Mouse (Mus musculus) hindbrain, postnatal 0 days (tissue): Measurements from ENCODE around the gene 2310033P09Rik. TPM values are rescaled to one million over a fixed set of nuclear protein-coding genes. Genes with fewer than 3 reads are reported as not detected.

Source experiments
- ATAC-seq: fragments of 200-750 bp; cut with Nextera tagmentation; 2 replicates; pipeline ENCODE4 v1.8.0; 2017; ENCODE audit warnings: mild to moderate bottlenecking, moderate TSS enrichment, moderate library complexity
- DNase-seq: peaks from one replicate; pipeline ENCODE4 v3.0.0-alpha.2; 2015; ENCODE audit warnings: low spot score
- H3K27ac ChIP-seq: fragments of 300-500 bp; sonication (generic); 2 replicates; pipeline ENCODE4 v1.5.1; 2014; ENCODE audit warnings: mild to moderate bottlenecking
- H3K27me3 ChIP-seq: fragments of 300-500 bp; sonication (generic); 2 replicates; pipeline ENCODE4 v1.6.1; 2014; ENCODE audit warnings: low read length, mixed read lengths; ENCODE audit not compliant: insufficient read depth
- H3K36me3 ChIP-seq: fragments of 300-500 bp; sonication (generic); 2 replicates; pipeline ENCODE4 v1.6.1; 2014; ENCODE audit warnings: low read length, mixed read lengths; ENCODE audit not compliant: insufficient read depth
- H3K4me1 ChIP-seq: fragments of 300-500 bp; sonication (generic); 2 replicates; pipeline ENCODE4 v1.6.1; 2014; ENCODE audit warnings: antibody characterized with exemption, low read length, mixed read lengths; ENCODE audit not compliant: insufficient read depth
- H3K4me2 ChIP-seq: fragments of 300-500 bp; sonication (generic); 2 replicates; pipeline ENCODE4 v1.6.1; 2014; ENCODE audit warnings: low read depth, mild to moderate bottlenecking, low read length, moderate library complexity, mixed read lengths
- H3K4me3 ChIP-seq: fragments of 300-500 bp; sonication (generic); 2 replicates; pipeline ENCODE4 v1.5.1; 2014; ENCODE audit warnings: low read length
- H3K9ac ChIP-seq: fragments of 300-500 bp; sonication (generic); replicated peaks from 2 replicates; pipeline ENCODE4 v1.6.1; 2014; ENCODE audit warnings: mild to moderate bottlenecking, low read length, moderate library complexity, mixed read lengths
- H3K9me3 ChIP-seq: fragments of 300-500 bp; sonication (generic); 2 replicates; pipeline ENCODE4 v1.6.1; 2016; ENCODE audit warnings: low read length, mixed read lengths
- CTCF ChIP-seq: IDR thresholded peaks from 2 replicates; pipeline ENCODE4 v1.5.1; 2016; ENCODE audit warnings: antibody characterized with exemption, control low read depth, low read depth
- WGBS: fragments of 180-500 bp; shearing (Covaris S2); extraction: QIAGEN DNeasy Blood & Tissue Kit; methylation state at CpG from one replicate; pipeline ENCODE4 v1.1.7; 2014; 5-methylcytosine and 5-hydroxymethylcytosine counted together
- polyA plus RNA-seq: library from polyadenylated mRNA; unstranded; fragments of >200 nt; fragmentation: Nextera tagmentation; extraction: Ambion mirVana; gene quantifications from 2 replicates; pipeline ENCODE4 v1.2.1, GENCODE M21; 2015
- total RNA-seq: library from RNA; depleted of rRNA; stranded (reverse); fragments of >200 nt; gene quantifications from 2 replicates; pipeline ENCODE4 v1.2.3, GENCODE M21; 2014

2310033P09Rik gene
- total and polyA plus RNA-seq, 2 experiments from 2014 or later = 4.3 to 24.8 TPM

- no peak overlapping the region for H3K27ac ChIP-seq
- no peak overlapping the region for H3K4me2 ChIP-seq
- TF ChIP-seq CTCF = peak; percentile 58
- H3K4me3 ChIP-seq = no peak overlapping the region
- no peak overlapping the region for H3K9ac ChIP-seq
- DNase-seq (peak; percentile 14), ATAC-seq (no peak)
- no peaks in the 10 kb centered on the region for H3K4me1 ChIP-seq
- no peaks in the 10 kb centered on the region for H3K27me3 ChIP-seq
- no peaks in the 10 kb centered on the region for H3K36me3 ChIP-seq
- H3K9me3 ChIP-seq = no peaks in the 10 kb centered on the region
These were observed 10.9 kb downstream of the 2310033P09Rik start for GRCm38 (mm10) chr11:59219064-59219463.

GRCm38 (mm10) chr11:59221604-59222003, 13.5 kb downstream of the 2310033P09Rik start:
- Histone ChIP-seq H3K9ac (no peak overlapping the region), H3K9me3 (no peaks in the 10 kb centered on the region), H3K27ac (no peak overlapping the region), H3K36me3 (no peaks in the 10 kb centered on the region), H3K4me1 (peaks cover 6% of the 10 kb centered on the region; the same call in 1 of the 2 replicates), H3K4me3 (no peak overlapping the region), H3K4me2 (no peak overlapping the region), H3K27me3 (no peaks in the 10 kb centered on the region)
- no peak for ATAC-seq
- DNase-seq = no peak
- TF ChIP-seq CTCF = no peak

GRCm38 (mm10) chr11:59222306-59222705, 14.2 kb downstream of the 2310033P09Rik start:
- H3K27me3 ChIP-seq = no peaks in the 10 kb centered on the region
- H3K27ac ChIP-seq = no peak overlapping the region
- ATAC-seq (no peak), DNase-seq (no peak)
- H3K4me3 ChIP-seq = no peak overlapping the region
- H3K9ac ChIP-seq = no peak overlapping the region
- no peak overlapping the region for H3K4me2 ChIP-seq
- no peaks in the 10 kb centered on the region for H3K9me3 ChIP-seq
- H3K4me1 ChIP-seq = peaks cover 8% of the 10 kb centered on the region; the same call in 1 of the 2 replicates
- no peak for TF ChIP-seq CTCF
- H3K36me3 ChIP-seq = no peaks in the 10 kb centered on the region
- 85% methylated on average over 4 of the region's 4 CpGs for WGBS

- no peak overlapping the region for H3K4me3 ChIP-seq
- H3K9me3 ChIP-seq = no peaks in the 10 kb centered on the region
- no peaks in the 10 kb centered on the region for H3K27me3 ChIP-seq
- no peak for ATAC-seq
- H3K4me2 ChIP-seq = no peak overlapping the region
- H3K9ac ChIP-seq = no peak overlapping the region
- no peak overlapping the region for H3K27ac ChIP-seq
- no peaks in the 10 kb centered on the region for H3K36me3 ChIP-seq
- peaks cover 12% of the 10 kb centered on the region for H3K4me1 ChIP-seq
- DNase-seq = no peak
- TF ChIP-seq CTCF = no peak
- WGBS = 95% methylated on average over 3 of the region's 3 CpGs
These were observed 15.9 kb downstream of the 2310033P09Rik start for GRCm38 (mm10) chr11:59224025-59224424.

- no peak overlapping the region for H3K4me3 ChIP-seq
- no peaks in the 10 kb centered on the region for H3K36me3 ChIP-seq
- peaks cover 12% of the 10 kb centered on the region for H3K4me1 ChIP-seq
- no peaks in the 10 kb centered on the region for H3K27me3 ChIP-seq
- ATAC-seq (no peak), DNase-seq (no peak)
- no peaks in the 10 kb centered on the region for H3K9me3 ChIP-seq
- no peak overlapping the region for H3K4me2 ChIP-seq
- no peak overlapping the region for H3K27ac ChIP-seq
- no peak for TF ChIP-seq CTCF
- 69% methylated on average over 2 of the region's 2 CpGs for WGBS
- H3K9ac ChIP-seq = no peak overlapping the region
These were observed 16.3 kb downstream of the 2310033P09Rik start for GRCm38 (mm10) chr11:59224470-59224869.

- no peak for TF ChIP-seq CTCF
- Histone ChIP-seq H3K4me2 (no peak overlapping the region; the same call in 1 of the 2 replicates), H3K9me3 (no peaks in the 10 kb centered on the region), H3K4me3 (no peak overlapping the region), H3K36me3 (no peaks in the 10 kb centered on the region), H3K4me1 (peaks cover 12% of the 10 kb centered on the region), H3K27ac (no peak overlapping the region), H3K27me3 (no peaks in the 10 kb centered on the region), H3K9ac (no peak overlapping the region)
- ATAC-seq (no peak), DNase-seq (no peak)
- WGBS = 86% methylated on average over 2 of the region's 2 CpGs
These were observed 17.0 kb downstream of the 2310033P09Rik start for GRCm38 (mm10) chr11:59225167-59225566.

- Histone ChIP-seq H3K27me3 (no peaks in the 10 kb centered on the region), H3K36me3 (no peaks in the 10 kb centered on the region), H3K27ac (no peak overlapping the region), H3K4me2 (peak overlapping the region; percentile 71), H3K9ac (peak overlapping the region; percentile 95), H3K9me3 (no peaks in the 10 kb centered on the region), H3K4me1 (peaks cover 12% of the 10 kb centered on the region), H3K4me3 (peak overlapping the region; percentile 93)
- no peak for ATAC-seq
- no peak for DNase-seq
- TF ChIP-seq CTCF = no peak
- WGBS = 43% methylated on average over 3 of the region's 3 CpGs
These were observed 18.1 kb downstream of the 2310033P09Rik start for GRCm38 (mm10) chr11:59226251-59226650.
